12 mouse cellular contexts compared by ENCODE assay signal in the genomic region with DNA sequence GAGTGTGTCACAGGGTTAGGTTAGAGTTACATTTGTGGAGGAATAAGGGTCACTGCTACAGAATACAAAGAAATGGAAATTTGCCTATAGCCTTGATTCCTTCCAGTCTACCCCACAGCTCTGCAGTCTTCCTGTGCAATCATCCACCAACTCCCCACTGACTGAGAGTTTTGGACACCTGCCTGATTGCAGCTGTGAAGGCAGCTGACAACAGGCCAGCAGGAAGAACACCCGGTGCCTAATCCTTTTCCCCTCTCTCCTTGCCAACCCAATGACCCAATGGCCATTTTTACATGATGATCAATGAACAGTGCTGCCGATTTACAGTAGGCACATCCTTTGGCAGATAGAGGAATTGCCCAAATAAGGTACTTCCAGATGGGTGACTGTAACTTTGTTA. TPM values are rescaled to one million over a fixed set of nuclear protein-coding genes. Genes with fewer than 3 reads are reported as not detected.
A peak's percentile ranks its signal among the peaks of the same experiment; 100 is the strongest.
DNase-seq lines count a peak whose midpoint lies in the region; ATAC-seq lines count a peak whose summit lies in the region.
"Had no signal": no experiment of that assay in that cellular context is flagged by ENCODE, and none has a peak within 500 bp of the region (broad histone marks: within the 10 kb centered on the region; RNA-seq: fewer than 3 reads in every experiment).

No protein-coding gene starts in this region.

- H3K4me3 ChIP-seq in kidney, embryonic 15.5 days (replicated peaks), result no peak overlapping the region
- H3K4me3 ChIP-seq: embryonic facial prominence, embryonic 15.5 days had no signal

- no peak overlapping the region for H3K4me2 ChIP-seq in kidney, embryonic 15.5 days
- H3K4me2 ChIP-seq: embryonic facial prominence, embryonic 15.5 days; midbrain, embryonic 11.5 days had no signal

- no peaks in the 10 kb centered on the region for H3K27me3 ChIP-seq in kidney, embryonic 15.5 days
- H3K27me3 ChIP-seq: embryonic facial prominence, embryonic 15.5 days had no signal

- no peaks in the 10 kb centered on the region for H3K4me1 ChIP-seq in kidney, embryonic 15.5 days
- H3K4me1 ChIP-seq: embryonic facial prominence, embryonic 15.5 days had no signal

- no peaks in the 10 kb centered on the region for H3K9me3 ChIP-seq in kidney, embryonic 15.5 days (replicated peaks)
- H3K9me3 ChIP-seq: embryonic facial prominence, embryonic 15.5 days had no signal

- no peaks in the 10 kb centered on the region for H3K36me3 ChIP-seq in kidney, embryonic 15.5 days
- H3K36me3 ChIP-seq: embryonic facial prominence, embryonic 15.5 days had no signal

- H3K9ac ChIP-seq in kidney, embryonic 15.5 days, result no peak overlapping the region
- H3K9ac ChIP-seq: embryonic facial prominence, embryonic 15.5 days had no signal

- 84% methylated on average over 2 of the region's 2 CpGs for WGBS in kidney, embryonic 15.5 days

- no peak overlapping the region for H3K27ac ChIP-seq in kidney, embryonic 15.5 days
- H3K27ac ChIP-seq: embryonic facial prominence, embryonic 15.5 days had no signal

- ATAC-seq in kidney, embryonic 15.5 days (replicated peaks; ENCODE audit: low FRiP score), result no peak

- peak; percentile 47 for DNase-seq in adrenal gland, postnatal 10 days
- no peak for DNase-seq in adrenal gland, postnatal 25 days
- DNase-seq in kidney, adult 11 months, result peak; percentile 31
- peak; percentile 40 for DNase-seq in cerebellum, adult 8-10 months
- peak; percentile 48 for DNase-seq in heart, postnatal 4 days
- DNase-seq in spleen, postnatal 4 days (ENCODE audit: low spot score in 2 of 2), result no peak
- no peak for DNase-seq in layer of hippocampus, adult 9-10 months (ENCODE audit: low spot score)
- DNase-seq: lung, adult 2 months; retina, postnatal 1 day had no signal

RNA-seq across cellular contexts. Expression of gene Arfgef3, which starts 43.6 kb away (rescaled TPM):
- 1 to 10 TPM; 4.9 to 6.6 TPM for total RNA-seq in adrenal gland, postnatal 10 days (2021)
- 4.3 and 5.8 TPM in 2 replicates for total RNA-seq in adrenal gland, postnatal 25 days (2021)
- 1.2 and 1.4 TPM in 2 replicates for polyA plus RNA-seq in kidney, embryonic 15.5 days (2015; fragmentation: Nextera tagmentation; extraction: Ambion mirVana)
- 1 to 10 TPM; 2.1 TPM for total RNA-seq in heart, postnatal 4 days (2021)

Comparison
In these comparisons a context has a peak if more than half of its experiments do, and no peak if none do; other contexts are left out.
1. DNase-seq: peak in adrenal gland, postnatal 10 days (single experiment), kidney, adult 11 months (single experiment), cerebellum, adult 8-10 months (single experiment) and heart, postnatal 4 days (single experiment); none in adrenal gland, postnatal 25 days (single experiment), spleen, postnatal 4 days (0 of 2) and layer of hippocampus, adult 9-10 months (single experiment).